Mouse (Mus musculus): ENCODE measurements around the gene Ano4. TPM values are rescaled to one million over a fixed set of nuclear protein-coding genes. Genes with fewer than 3 reads are reported as not detected.

The Ano4 gene
- total and polyA plus RNA-seq, 3 experiments = 4.3 to 7.5 (median 7.2) TPM

DNA sequence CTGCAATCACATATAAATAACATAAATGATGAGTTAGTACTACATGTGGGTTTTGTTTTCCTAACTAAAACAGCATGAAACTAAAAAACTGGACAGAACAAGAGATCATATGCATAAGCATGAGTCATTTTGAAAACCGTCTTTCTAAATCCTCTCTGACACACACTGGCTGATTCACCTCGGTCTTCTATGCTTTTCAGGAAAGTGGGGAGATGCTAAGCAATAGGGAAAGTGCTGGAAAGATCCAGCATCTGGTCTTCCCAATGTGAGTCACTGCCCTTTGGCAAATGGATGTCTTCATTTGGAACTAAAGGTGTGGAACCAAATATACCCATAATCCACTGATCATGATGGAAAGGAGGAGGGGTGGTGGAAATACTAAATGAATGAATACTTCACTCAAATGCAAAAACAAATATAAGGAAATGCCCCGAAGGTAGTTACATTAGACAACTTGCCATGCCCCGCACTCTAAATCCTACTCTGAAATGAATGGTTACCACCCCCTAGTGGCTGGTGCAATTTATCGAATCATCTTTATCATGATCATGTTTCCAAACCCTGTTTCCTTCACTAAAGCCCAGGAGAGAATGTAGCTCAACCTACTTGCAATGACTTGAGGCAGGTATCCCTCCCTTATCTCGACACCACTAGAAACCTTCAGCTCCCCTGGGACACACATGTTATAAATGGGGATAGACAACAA, 122.1 kb downstream of the Ano4 start:
- no peak overlapping the region for H3K9ac ChIP-seq (ENCODE audit: low read depth, low read length)
- intact Hi-C loops (cut with DNase I) = no loop called here
- no peaks in the 10 kb centered on the region for H3K27me3 ChIP-seq (ENCODE audit: control insufficient read depth, insufficient read depth, low read length)
- no peak overlapping the region for H3K4me3 ChIP-seq
- no peak for TF ChIP-seq POLR2A (IDR thresholded peaks at IDR 0.05; ENCODE audit: insufficient read depth, low read depth, low read length)
- no peak for TF ChIP-seq EP300 (IDR thresholded peaks at IDR 0.05; ENCODE audit: insufficient read depth, low read depth, low read length)
- no peak for TF ChIP-seq CTCF (IDR thresholded peaks at IDR 0.05)
- 77% methylated on average over 6 of the region's 6 CpGs for WGBS
- H3K36me3 ChIP-seq (ENCODE audit: control insufficient read depth, insufficient read depth, low read length) = no peaks in the 10 kb centered on the region
- no peaks in the 10 kb centered on the region for H3K4me1 ChIP-seq (ENCODE audit: control insufficient read depth, insufficient read depth, low read length)
- no peak for DNase-seq
- H3K79me2 ChIP-seq (replicated peaks; ENCODE audit: control insufficient read depth, insufficient read depth, low read length) = no peaks in the 10 kb centered on the region
- no peak overlapping the region for H3K27ac ChIP-seq

DNA sequence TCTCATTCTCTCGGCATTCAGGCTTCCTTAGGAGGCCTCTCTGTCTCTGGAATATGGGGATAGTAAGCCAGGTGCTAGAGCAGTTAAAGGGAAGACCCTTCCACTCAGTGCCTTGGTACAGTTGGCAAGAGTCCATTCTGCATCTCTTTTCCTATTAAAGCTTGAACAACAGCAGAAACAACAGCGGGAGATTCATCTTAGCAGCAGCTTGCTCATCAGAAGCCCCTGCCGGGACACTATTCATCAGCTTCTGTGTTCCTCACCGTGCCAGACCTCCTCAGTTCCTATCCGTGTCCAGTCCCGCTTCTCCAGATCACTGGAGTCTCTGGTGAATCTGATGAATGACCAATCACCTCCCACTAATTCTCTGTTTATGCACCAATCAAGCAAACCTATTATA, 128.5 kb downstream of the Ano4 start:
- intact Hi-C loops (cut with DNase I) = no loop called here
- no peaks in the 10 kb centered on the region for H3K4me1 ChIP-seq (ENCODE audit: control insufficient read depth, insufficient read depth, low read length)
- WGBS = 80% methylated on average over 6 of the region's 6 CpGs
- DNase-seq = no peak
- H3K79me2 ChIP-seq (replicated peaks; ENCODE audit: control insufficient read depth, insufficient read depth, low read length) = no peaks in the 10 kb centered on the region
- no peak overlapping the region for H3K9ac ChIP-seq (ENCODE audit: low read depth, low read length)
- H3K36me3 ChIP-seq (ENCODE audit: control insufficient read depth, insufficient read depth, low read length) = no peaks in the 10 kb centered on the region
- H3K27ac ChIP-seq = no peak overlapping the region
- no peaks in the 10 kb centered on the region for H3K27me3 ChIP-seq (ENCODE audit: control insufficient read depth, insufficient read depth, low read length)
- TF ChIP-seq POLR2A (IDR thresholded peaks at IDR 0.05; ENCODE audit: insufficient read depth, low read depth, low read length) (no peak), EP300 (IDR thresholded peaks at IDR 0.05; ENCODE audit: insufficient read depth, low read depth, low read length) (no peak), CTCF (IDR thresholded peaks at IDR 0.05) (no peak)
- no peak overlapping the region for H3K4me3 ChIP-seq

DNA sequence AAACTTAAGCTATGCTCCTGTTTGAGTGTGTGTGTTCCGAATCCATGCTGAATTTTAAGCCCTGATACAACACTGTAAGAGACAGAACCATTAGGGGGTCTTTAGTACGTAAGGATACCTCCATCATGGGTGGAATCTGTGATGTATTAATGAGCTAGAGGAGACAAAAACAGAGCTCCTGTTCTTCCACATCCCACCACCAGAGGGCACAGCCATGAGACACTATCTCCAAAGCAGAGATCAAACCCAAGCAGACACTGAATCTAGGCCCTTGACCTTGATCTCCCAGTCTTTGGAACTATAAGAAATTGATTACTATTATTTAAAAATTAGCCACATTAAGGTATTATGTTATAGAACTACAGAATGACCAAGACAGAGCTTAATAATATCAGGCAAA, 138.7 kb downstream of the Ano4 start:
- no peaks in the 10 kb centered on the region for H3K79me2 ChIP-seq (replicated peaks; ENCODE audit: control insufficient read depth, insufficient read depth, low read length)
- intact Hi-C loops (cut with DNase I) = no loop called here
- H3K4me3 ChIP-seq = no peak overlapping the region
- H3K27ac ChIP-seq = no peak overlapping the region
- H3K36me3 ChIP-seq (ENCODE audit: control insufficient read depth, insufficient read depth, low read length) = no peaks in the 10 kb centered on the region
- no peak for DNase-seq
- no peak overlapping the region for H3K9ac ChIP-seq (ENCODE audit: low read depth, low read length)
- TF ChIP-seq EP300 (IDR thresholded peaks at IDR 0.05; ENCODE audit: insufficient read depth, low read depth, low read length) (no peak), POLR2A (IDR thresholded peaks at IDR 0.05; ENCODE audit: insufficient read depth, low read depth, low read length) (no peak), CTCF (IDR thresholded peaks at IDR 0.05) (peak; percentile 61)
- WGBS = 53% methylated on average over 2 of the region's 2 CpGs
- no peaks in the 10 kb centered on the region for H3K27me3 ChIP-seq (ENCODE audit: control insufficient read depth, insufficient read depth, low read length)
- H3K4me1 ChIP-seq (ENCODE audit: control insufficient read depth, insufficient read depth, low read length) = no peaks in the 10 kb centered on the region

DNA sequence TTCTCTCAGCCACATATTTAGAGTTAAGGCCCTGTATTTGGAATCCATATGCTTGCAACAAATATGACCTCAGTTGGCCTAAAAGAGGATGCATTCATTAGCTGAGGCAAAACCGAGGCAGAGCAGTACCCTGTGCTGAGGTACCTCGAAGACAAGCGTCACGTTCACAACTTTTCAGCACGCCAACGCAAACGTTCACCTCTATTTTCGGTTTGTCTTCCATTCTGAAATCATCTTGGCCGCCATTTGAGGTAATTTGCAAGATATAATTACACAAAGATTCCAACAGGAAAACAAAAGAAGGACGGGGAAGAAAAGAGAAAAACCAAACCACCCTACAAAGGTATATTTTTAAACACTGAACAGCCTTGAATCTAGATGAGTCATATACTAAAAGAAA, 148.1 kb downstream of the Ano4 start:
- 85% methylated on average over 10 of the region's 10 CpGs for WGBS
- no peaks in the 10 kb centered on the region for H3K27me3 ChIP-seq (ENCODE audit: control insufficient read depth, insufficient read depth, low read length)

DNA sequence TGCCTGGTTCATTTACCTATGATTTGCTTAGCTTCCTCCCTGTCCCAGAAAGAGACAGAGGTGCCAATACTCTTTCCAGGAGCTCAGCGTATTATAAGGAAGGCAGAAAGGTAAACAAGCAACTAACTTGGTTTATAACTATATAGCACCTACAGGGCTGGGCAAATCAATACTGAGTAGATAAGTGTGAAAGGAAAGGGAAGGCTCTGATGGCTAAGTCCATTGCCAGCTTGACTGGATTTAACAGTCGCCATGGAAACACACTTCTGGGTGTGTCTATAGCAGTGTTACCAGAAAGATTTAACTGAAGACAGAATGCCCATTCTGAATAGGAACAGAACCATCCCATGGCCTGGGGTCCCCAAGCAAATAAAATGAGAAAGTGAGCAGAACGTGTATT, 149.5 kb downstream of the Ano4 start:
- Histone ChIP-seq H3K79me2 (replicated peaks; ENCODE audit: control insufficient read depth, insufficient read depth, low read length) (no peaks in the 10 kb centered on the region), H3K9ac (ENCODE audit: low read depth, low read length) (no peak overlapping the region), H3K27me3 (ENCODE audit: control insufficient read depth, insufficient read depth, low read length) (no peaks in the 10 kb centered on the region), H3K27ac (no peak overlapping the region), H3K36me3 (ENCODE audit: control insufficient read depth, insufficient read depth, low read length) (no peaks in the 10 kb centered on the region), H3K4me1 (ENCODE audit: control insufficient read depth, insufficient read depth, low read length) (no peaks in the 10 kb centered on the region), H3K4me3 (no peak overlapping the region)
- 72% methylated on average over 3 of the region's 3 CpGs for WGBS
- TF ChIP-seq POLR2A (IDR thresholded peaks at IDR 0.05; ENCODE audit: insufficient read depth, low read depth, low read length) (no peak), CTCF (IDR thresholded peaks at IDR 0.05) (no peak), EP300 (IDR thresholded peaks at IDR 0.05; ENCODE audit: insufficient read depth, low read depth, low read length) (no peak)
- no peak for DNase-seq
- intact Hi-C loops (cut with DNase I) = no loop called here

More for the DNA sequence above, 148.1 kb downstream of the Ano4 start:
- Histone ChIP-seq H3K36me3 (ENCODE audit: control insufficient read depth, insufficient read depth, low read length) (no peaks in the 10 kb centered on the region), H3K79me2 (replicated peaks; ENCODE audit: control insufficient read depth, insufficient read depth, low read length) (no peaks in the 10 kb centered on the region), H3K4me3 (no peak overlapping the region), H3K4me1 (ENCODE audit: control insufficient read depth, insufficient read depth, low read length) (no peaks in the 10 kb centered on the region), H3K27ac (no peak overlapping the region), H3K9ac (ENCODE audit: low read depth, low read length) (no peak overlapping the region)
- intact Hi-C loops (cut with DNase I) = no loop called here
- DNase-seq = no peak
- TF ChIP-seq EP300 (IDR thresholded peaks at IDR 0.05; ENCODE audit: insufficient read depth, low read depth, low read length) (no peak), POLR2A (IDR thresholded peaks at IDR 0.05; ENCODE audit: insufficient read depth, low read depth, low read length) (no peak), CTCF (IDR thresholded peaks at IDR 0.05) (no peak)

DNA sequence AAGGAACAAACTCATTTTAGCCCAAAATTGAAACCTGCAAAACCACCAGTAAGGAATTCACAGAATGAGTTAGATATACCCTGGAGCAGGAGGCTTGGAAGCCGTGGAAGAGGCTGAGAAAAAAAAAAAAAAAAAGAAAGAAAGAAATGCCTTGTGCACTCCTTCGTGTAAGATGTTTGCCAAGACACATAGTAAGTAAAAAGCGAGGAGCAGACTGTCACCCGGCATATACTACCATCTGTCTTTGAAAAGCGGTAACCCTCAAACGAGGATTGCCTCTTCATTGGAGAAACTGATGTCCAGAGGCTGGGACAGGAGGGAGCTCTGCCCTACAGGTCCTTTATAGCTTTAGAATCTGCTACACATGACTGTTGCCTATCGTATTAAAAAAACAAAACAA, 150.1 kb downstream of the Ano4 start:
- H3K4me3 ChIP-seq = no peak overlapping the region
- H3K9ac ChIP-seq (ENCODE audit: low read depth, low read length) = no peak overlapping the region
- H3K27me3 ChIP-seq (ENCODE audit: control insufficient read depth, insufficient read depth, low read length) = no peaks in the 10 kb centered on the region
- H3K36me3 ChIP-seq (ENCODE audit: control insufficient read depth, insufficient read depth, low read length) = no peaks in the 10 kb centered on the region
- no peaks in the 10 kb centered on the region for H3K79me2 ChIP-seq (replicated peaks; ENCODE audit: control insufficient read depth, insufficient read depth, low read length)
- WGBS = 79% methylated on average over 7 of the region's 7 CpGs
- no peak for DNase-seq
- intact Hi-C loops (cut with DNase I) = no loop called here
- TF ChIP-seq POLR2A (IDR thresholded peaks at IDR 0.05; ENCODE audit: insufficient read depth, low read depth, low read length) = no peak
- TF ChIP-seq CTCF (IDR thresholded peaks at IDR 0.05) = no peak
- no peak for TF ChIP-seq EP300 (IDR thresholded peaks at IDR 0.05; ENCODE audit: insufficient read depth, low read depth, low read length)
- no peak overlapping the region for H3K27ac ChIP-seq
- no peaks in the 10 kb centered on the region for H3K4me1 ChIP-seq (ENCODE audit: control insufficient read depth, insufficient read depth, low read length)

Measured in heart, adult 2 months (tissue).